Mouse (Mus musculus): Measurements from ENCODE around the gene Iqsec3.
"Not testable (repeated sequence)": the region's sequence is repeated elsewhere in the genome, so short reads cannot be mapped to it uniquely, and the experiment has no call there.

Iqsec3 gene

GRCm38 (mm10) chr6:121366537-121366936 lies 106.9 kb downstream of the Iqsec3 start:
- DNase-seq (ENCODE audit: low spot score in 2 of 2), result not testable (repeated sequence)

- no peak for DNase-seq (ENCODE audit: low spot score in 2 of 2)
Observed at GRCm38 (mm10) chr6:121363956-121364355, 109.5 kb downstream of the Iqsec3 start.

- no peak for DNase-seq (ENCODE audit: low spot score in 2 of 2)
Observed at GRCm38 (mm10) chr6:121363061-121363460, 110.4 kb downstream of the Iqsec3 start.

GRCm38 (mm10) chr6:121357232-121357631 lies 116.2 kb downstream of the Iqsec3 start:
- no peak for DNase-seq (ENCODE audit: low spot score in 2 of 2)

GRCm38 (mm10) chr6:121356041-121356440 lies 117.4 kb downstream of the Iqsec3 start:
- no peak for DNase-seq (ENCODE audit: low spot score in 2 of 2)

GRCm38 (mm10) chr6:121352276-121352675 lies 121.2 kb downstream of the Iqsec3 start:
- no peak for DNase-seq (ENCODE audit: low spot score in 2 of 2)

GRCm38 (mm10) chr6:121346428-121346827 lies 127.0 kb downstream of the Iqsec3 start:
- no peak for DNase-seq (ENCODE audit: low spot score in 2 of 2)

GRCm38 (mm10) chr6:121344329-121344728 lies 129.1 kb downstream of the Iqsec3 start:
- DNase-seq (ENCODE audit: low spot score in 2 of 2), result no peak

- no peak for DNase-seq (ENCODE audit: low spot score in 2 of 2)
Observed at GRCm38 (mm10) chr6:121343771-121344123, 129.7 kb downstream of the Iqsec3 start.

- no peak for DNase-seq (ENCODE audit: low spot score in 2 of 2)
Observed at GRCm38 (mm10) chr6:121343026-121343770, 130.3 kb downstream of the Iqsec3 start, which contains the start of gene Slc6a12. Gene Slc6a12 (plus strand): TSS chr6:121343076.

GRCm38 (mm10) chr6:121341650-121342049 lies 131.8 kb downstream of the Iqsec3 start:
- no peak for DNase-seq (ENCODE audit: low spot score in 2 of 2)

GRCm38 (mm10) chr6:121338519-121338896 lies 135.0 kb downstream of the Iqsec3 start:
- DNase-seq (ENCODE audit: low spot score in 2 of 2), result no peak

- DNase-seq (ENCODE audit: low spot score in 2 of 2), result peak; percentile 76 to 83
Observed at GRCm38 (mm10) chr6:121337770-121338518, 135.5 kb downstream of the Iqsec3 start.

GRCm38 (mm10) chr6:121337229-121337628 lies 136.2 kb downstream of the Iqsec3 start:
- no peak for DNase-seq (ENCODE audit: low spot score in 2 of 2)

- DNase-seq (ENCODE audit: low spot score in 2 of 2), result no peak
Observed at GRCm38 (mm10) chr6:121336558-121336957, 136.9 kb downstream of the Iqsec3 start.

- no peak for DNase-seq (ENCODE audit: low spot score in 2 of 2)
Observed at GRCm38 (mm10) chr6:121335841-121336240, 137.6 kb downstream of the Iqsec3 start.

- no peak for DNase-seq (ENCODE audit: low spot score in 2 of 2)
Observed at GRCm38 (mm10) chr6:121329848-121330508, 143.5 kb downstream of the Iqsec3 start.

- peak in 1 of 2 experiments; percentile 9 for DNase-seq (ENCODE audit: low spot score in 2 of 2)
Observed at GRCm38 (mm10) chr6:121328417-121328884, 145.0 kb downstream of the Iqsec3 start.

- DNase-seq (ENCODE audit: low spot score in 2 of 2), result no peak
Observed at GRCm38 (mm10) chr6:121326486-121327069, 146.9 kb downstream of the Iqsec3 start.

GRCm38 (mm10) chr6:121325740-121326139 lies 147.7 kb downstream of the Iqsec3 start:
- no peak for DNase-seq (ENCODE audit: low spot score in 2 of 2)

GRCm38 (mm10) chr6:121325298-121325697 lies 148.2 kb downstream of the Iqsec3 start:
- no peak for DNase-seq (ENCODE audit: low spot score in 2 of 2)
